Mouse (Mus musculus) gastrocnemius, adult 2 months (tissue): ENCODE results near the gene Zkscan17. TPM values are rescaled to one million over a fixed set of nuclear protein-coding genes. Genes with fewer than 3 reads are reported as not detected.
A peak's percentile ranks its signal among the peaks of the same experiment; 100 is the strongest.

ENCODE experiments used
- DNase-seq: peaks from one replicate; pipeline ENCODE4 v3.0.0; 2022
- H3K27ac ChIP-seq: fragments of 200-600 bp; 2 replicates; pipeline ENCODE4 v1.8.1; 2022; ENCODE audit warnings: mild to moderate bottlenecking
- H3K4me3 ChIP-seq: fragments of 200-600 bp; 2 replicates; pipeline ENCODE4 v1.8.1; 2022; ENCODE audit warnings: mild to moderate bottlenecking, moderate library complexity
- CTCF ChIP-seq: fragments of 200-600 bp; IDR thresholded peaks from 2 replicates; pipeline ENCODE4 v1.8.1; 2022; ENCODE audit warnings: antibody characterized with exemption, mild to moderate bottlenecking, moderate library complexity
- intact Hi-C: fragments of 180-260 bp; cut with DNase I; formaldehyde crosslinking; loops from one replicate; pipeline ENCODE4 v1.15.1; 2025
- total RNA-seq, 2 experiments: library from RNA; stranded (reverse); gene quantifications; 2 replicates each; pipeline ENCODE4 v1.2.3; 2021

Zkscan17 gene
- total RNA-seq, 2 experiments from 2014 or later = 13.7 to 19.3 TPM

GRCm38 (mm10) chr11:59514381-59514780 is 12.2 kb downstream of the Zkscan17 start:
- intact Hi-C loops = no loop called here
- DNase-seq = no peak
- H3K4me3 ChIP-seq = no peak overlapping the region
- H3K27ac ChIP-seq = no peak overlapping the region
- no peak for TF ChIP-seq CTCF

DNA sequence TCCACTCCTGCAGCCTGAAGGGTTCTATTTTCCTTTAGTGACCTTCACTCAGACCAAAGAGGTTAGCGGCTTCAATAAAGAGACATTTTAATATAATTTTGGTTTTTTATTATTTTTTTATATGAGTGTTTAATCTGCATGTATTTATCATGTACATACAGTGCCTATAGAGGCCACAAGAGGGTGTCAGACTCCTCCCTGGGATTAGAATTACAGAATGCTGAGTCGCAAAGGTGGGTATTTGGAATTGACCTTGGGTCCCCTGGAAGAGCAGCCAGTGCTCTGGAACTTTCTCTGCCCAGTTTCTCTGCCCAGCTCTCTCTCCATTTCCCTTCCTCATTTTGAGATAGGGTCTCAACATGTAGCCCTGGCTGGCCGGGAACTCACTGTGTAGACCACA is 13.0 kb downstream of the Zkscan17 start:
- no peak overlapping the region for H3K27ac ChIP-seq
- intact Hi-C loops = no loop called here
- TF ChIP-seq CTCF = peak; percentile 9; the same call in 1 of the 2 replicates
- H3K4me3 ChIP-seq = no peak overlapping the region
- no peak for DNase-seq

DNA sequence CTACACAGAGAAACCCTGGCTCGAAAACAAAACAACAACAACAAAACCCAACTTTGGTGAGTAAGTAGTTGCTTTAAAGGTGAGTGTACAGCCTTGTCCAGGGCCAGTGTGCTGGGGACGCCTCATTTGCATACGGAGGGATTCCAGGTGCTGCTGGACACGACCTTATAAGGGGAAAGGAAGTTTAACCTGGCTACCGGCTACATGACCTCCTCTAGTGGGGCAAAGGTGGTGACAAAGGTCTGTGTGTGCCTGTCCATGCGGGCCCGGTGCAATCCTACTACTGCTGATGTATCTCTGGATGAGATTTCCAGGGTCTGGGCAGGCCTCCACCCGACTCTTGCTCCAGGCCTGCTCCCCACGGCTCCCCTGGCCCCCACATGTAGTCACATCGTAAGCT is 13.8 kb downstream of the Zkscan17 start:
- no peak for TF ChIP-seq CTCF
- DNase-seq = no peak
- H3K27ac ChIP-seq = no peak overlapping the region
- no peak overlapping the region for H3K4me3 ChIP-seq
- intact Hi-C loops = no loop called here

GRCm38 (mm10) chr11:59511558-59511957 is 15.0 kb downstream of the Zkscan17 start:
- TF ChIP-seq CTCF = no peak
- DNase-seq = no peak
- no peak overlapping the region for H3K27ac ChIP-seq
- no peak overlapping the region for H3K4me3 ChIP-seq
- intact Hi-C loops = no loop called here

GRCm38 (mm10) chr11:59506713-59507074 is 19.9 kb downstream of the Zkscan17 start:
- intact Hi-C loops = no loop called here
- Histone ChIP-seq H3K4me3 (peak overlapping the region; percentile 98), H3K27ac (peak overlapping the region; percentile 92)
- no peak for TF ChIP-seq CTCF
- DNase-seq = no peak

GRCm38 (mm10) chr11:59505839-59506712 is 20.5 kb downstream of the Zkscan17 start:
- peak overlapping the region; percentile 92 for H3K27ac ChIP-seq
- H3K4me3 ChIP-seq = peak overlapping the region; percentile 98
- peak; percentile 96 for DNase-seq
- intact Hi-C loops = no loop called here
- TF ChIP-seq CTCF = no peak

- peak overlapping the region; percentile 92 for H3K27ac ChIP-seq
- intact Hi-C loops = no loop called here
- DNase-seq = peak; percentile 62
- H3K4me3 ChIP-seq = peak overlapping the region; percentile 98
- TF ChIP-seq CTCF = no peak
These were observed 21.2 kb downstream of the Zkscan17 start for GRCm38 (mm10) chr11:59505351-59505838.

DNA sequence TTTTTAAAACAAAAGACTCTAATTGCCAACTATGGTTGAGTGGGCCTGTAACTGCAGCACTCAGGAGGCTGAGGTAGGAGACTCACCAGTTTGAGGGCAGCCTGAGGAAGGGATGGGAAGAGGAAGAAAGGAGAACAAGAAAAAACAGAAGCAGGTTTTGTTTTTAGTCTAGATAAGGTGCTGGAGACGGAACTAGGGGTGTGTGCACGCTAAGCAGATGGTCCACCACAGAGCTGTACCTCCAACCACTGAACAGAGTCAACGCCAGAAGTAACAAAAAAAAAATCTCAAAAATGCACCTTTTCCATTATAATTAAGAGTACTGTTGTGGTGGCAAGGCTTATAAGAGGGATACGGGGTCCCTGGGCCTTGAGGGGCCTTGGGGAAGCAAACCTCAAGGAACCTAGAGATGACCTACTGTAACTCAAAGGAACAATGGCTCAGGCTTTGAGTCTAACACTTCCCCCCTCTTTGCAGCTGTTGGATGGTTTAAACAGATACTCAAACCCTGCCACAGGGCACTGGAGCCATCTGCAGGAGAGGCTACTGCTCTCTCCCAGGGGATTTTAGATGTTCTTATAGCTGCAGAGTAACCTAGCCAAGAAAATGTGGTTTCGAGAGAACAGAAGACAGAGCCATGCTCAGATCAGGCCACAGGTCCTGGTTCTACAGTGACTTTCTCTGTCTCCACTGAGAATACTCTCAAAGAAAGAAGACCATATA is 24.4 kb downstream of the Zkscan17 start:
- TF ChIP-seq CTCF = no peak
- DNase-seq = no peak
- Histone ChIP-seq H3K27ac (no peak overlapping the region), H3K4me3 (no peak overlapping the region)
- intact Hi-C loops = no loop called here

DNA sequence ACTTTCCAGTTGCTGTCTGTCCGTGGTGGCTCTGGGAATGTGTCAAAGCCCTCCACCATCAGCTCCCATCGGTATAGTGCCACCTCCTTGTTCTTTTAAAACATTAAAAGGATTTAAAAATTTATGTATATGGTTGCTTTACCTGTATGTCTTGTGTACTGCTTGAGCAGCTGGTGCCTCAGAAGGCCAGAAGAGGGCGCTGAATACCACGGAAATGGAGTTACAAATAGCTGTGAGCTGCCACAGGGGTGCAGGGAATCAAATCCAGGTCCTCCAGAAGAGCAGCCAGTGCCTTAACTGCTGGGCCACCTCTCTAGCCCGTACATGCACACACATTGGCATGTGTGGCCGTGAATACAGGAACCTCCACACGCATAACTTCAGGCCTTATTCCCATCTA is 28.8 kb downstream of the Zkscan17 start:
- no peak for DNase-seq
- intact Hi-C loops = no loop called here
- H3K27ac ChIP-seq = no peak overlapping the region
- peak; percentile 13; the same call in 1 of the 2 replicates for TF ChIP-seq CTCF
- no peak overlapping the region for H3K4me3 ChIP-seq

DNA sequence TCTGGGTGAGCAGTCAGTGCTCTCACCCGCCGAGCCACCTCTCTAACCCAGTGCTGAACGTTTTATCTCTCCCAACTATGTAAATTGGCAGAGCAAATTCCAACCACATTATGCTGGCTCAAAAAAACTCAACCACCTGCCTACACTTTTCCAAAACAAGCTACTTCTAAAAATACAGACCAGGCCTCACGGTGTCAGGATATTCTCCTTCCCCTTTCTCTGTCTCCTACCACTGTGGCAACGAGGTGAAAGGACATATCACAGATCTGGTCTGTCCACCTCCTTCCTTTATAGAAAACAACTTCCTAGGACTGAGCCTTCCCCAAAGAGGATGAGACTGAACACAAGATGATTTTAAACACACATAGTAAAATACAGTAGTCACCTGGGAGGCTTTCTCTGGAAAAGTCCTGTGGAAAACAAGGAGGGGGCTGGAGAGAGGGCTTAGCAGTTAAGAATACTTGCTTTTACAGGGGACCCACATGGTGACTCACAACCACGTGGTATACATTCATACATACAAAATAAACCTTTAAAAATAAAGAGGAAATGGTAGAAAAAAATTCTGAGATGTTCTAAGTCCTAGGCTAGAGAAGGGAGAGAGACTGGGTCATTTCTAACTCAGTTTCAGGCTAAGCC is 29.8 kb downstream of the Zkscan17 start:
- TF ChIP-seq CTCF = no peak
- H3K27ac ChIP-seq = no peak overlapping the region
- intact Hi-C loops = no loop called here
- DNase-seq = no peak
- H3K4me3 ChIP-seq = no peak overlapping the region

DNA sequence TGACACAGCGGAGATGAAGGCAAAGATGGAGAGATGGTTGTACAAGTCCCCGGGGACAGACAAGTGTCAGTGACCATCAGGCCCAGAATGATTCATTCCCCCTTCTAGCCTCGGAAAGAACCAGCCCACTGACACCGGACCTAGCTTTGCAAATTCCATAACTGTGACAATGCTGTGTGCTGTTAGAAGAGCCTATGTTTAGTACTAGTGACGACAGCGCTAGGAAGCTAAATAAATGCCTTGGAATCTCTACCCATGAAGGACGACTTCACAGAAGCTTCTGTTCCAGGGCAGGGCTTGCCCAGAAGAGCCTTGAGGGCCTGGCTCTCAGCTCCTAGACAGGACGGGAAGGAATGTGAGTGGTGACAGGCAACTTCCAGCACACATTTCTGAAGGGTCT is 40.3 kb downstream of the Zkscan17 start:
- no peak overlapping the region for H3K27ac ChIP-seq
- intact Hi-C loops = no loop called here
- H3K4me3 ChIP-seq = no peak overlapping the region
- TF ChIP-seq CTCF = no peak
- DNase-seq = no peak

GRCm38 (mm10) chr11:59485641-59486040 is 40.9 kb downstream of the Zkscan17 start:
- intact Hi-C loops = no loop called here
- peak; percentile 44 for DNase-seq
- no peak overlapping the region for H3K4me3 ChIP-seq
- TF ChIP-seq CTCF = no peak
- H3K27ac ChIP-seq = no peak overlapping the region

GRCm38 (mm10) chr11:59483212-59483611 is 43.3 kb downstream of the Zkscan17 start:
- peak; percentile 35 for DNase-seq
- peak; percentile 74 for TF ChIP-seq CTCF
- Histone ChIP-seq H3K4me3 (no peak overlapping the region), H3K27ac (no peak overlapping the region)
- intact Hi-C loops = loop anchor here (1.0 to 5.0 kb wide), 2 partner anchors 181 to 246 kb away; no protein-coding TSS in a partner anchor
